Mouse (Mus musculus) testis, adult 2 months (tissue): ENCODE measurements around the gene Spns1.

Experiments
- CTCF ChIP-seq: fragments of 200-500 bp; IDR thresholded peaks from 2 replicates; pipeline ENCODE4 v1.5.1; 2012; ENCODE audit warnings: low read depth, mild to moderate bottlenecking, inconsistent platforms, low read length, moderate library complexity; ENCODE audit not compliant: control insufficient read depth, insufficient read depth, insufficient replicate concordance
- POLR2A ChIP-seq: fragments of 200-500 bp; IDR thresholded peaks from 2 replicates; pipeline ENCODE4 v1.6.1; 2012; ENCODE audit warnings: low read depth, mild to moderate bottlenecking, inconsistent platforms, low read length, moderate library complexity; ENCODE audit not compliant: control insufficient read depth

DNA sequence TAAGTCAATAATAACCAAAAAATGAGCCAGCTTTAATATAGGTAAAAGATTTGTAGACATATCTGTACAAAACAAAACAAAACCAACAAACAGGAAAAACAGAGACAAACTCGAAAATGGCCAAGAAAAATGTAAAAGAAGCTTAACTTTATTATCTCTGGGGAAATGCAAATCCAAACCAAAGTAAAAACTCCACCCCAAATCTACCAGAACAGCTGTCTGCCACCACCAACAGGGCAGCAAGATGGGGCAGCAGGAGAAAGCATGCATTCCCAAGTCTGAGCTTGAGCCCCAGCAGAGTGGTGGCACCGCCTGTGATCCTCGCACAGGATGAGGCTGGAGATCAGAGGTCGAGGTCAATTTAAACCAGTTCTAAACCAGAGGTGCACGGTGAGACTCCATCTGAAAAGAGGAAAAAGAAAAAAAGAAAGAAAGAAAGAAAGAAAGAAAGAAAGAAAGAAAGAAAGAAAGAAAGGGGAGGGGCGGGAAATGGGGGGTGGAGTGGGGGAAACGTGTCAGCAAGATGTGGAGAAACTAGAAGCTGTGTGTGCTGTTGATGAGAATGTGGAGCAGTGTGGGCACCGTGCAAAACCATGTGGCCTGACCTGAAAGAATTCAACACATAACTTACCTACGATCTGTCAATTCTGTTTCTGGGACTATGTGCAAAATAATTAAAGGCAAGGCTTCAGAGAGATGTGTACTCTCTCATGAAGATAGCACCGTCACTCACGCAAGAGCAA lies 23.8 kb downstream of the Spns1 start:
- no peak for TF ChIP-seq CTCF
- no peak for TF ChIP-seq POLR2A
